Mouse (Mus musculus) ES-Bruce4 (cell line): ENCODE measurements around the gene Gm5129.

Experiments
- CTCF ChIP-seq: IDR thresholded peaks from one replicate; pipeline ENCODE4 v1.8.1; 2011; ENCODE audit warnings: low read depth, low read length
- POLR2A ChIP-seq: IDR thresholded peaks from one replicate; pipeline ENCODE4 v1.8.1; 2011; ENCODE audit warnings: low read length; ENCODE audit not compliant: insufficient read depth

GRCm38 (mm10) chr5:29707241-29707640 is 28.5 kb downstream of the Gm5129 start:
- no peak for TF ChIP-seq CTCF
- TF ChIP-seq POLR2A = no peak
